Mouse (Mus musculus): ENCODE measurements around the gene Lgals3bp. TPM values are rescaled to one million over a fixed set of nuclear protein-coding genes. Genes with fewer than 3 reads are reported as not detected.

Gene Lgals3bp
- polyA plus RNA-seq, 1 experiment from 2014 or later = 44.3 TPM

DNA sequence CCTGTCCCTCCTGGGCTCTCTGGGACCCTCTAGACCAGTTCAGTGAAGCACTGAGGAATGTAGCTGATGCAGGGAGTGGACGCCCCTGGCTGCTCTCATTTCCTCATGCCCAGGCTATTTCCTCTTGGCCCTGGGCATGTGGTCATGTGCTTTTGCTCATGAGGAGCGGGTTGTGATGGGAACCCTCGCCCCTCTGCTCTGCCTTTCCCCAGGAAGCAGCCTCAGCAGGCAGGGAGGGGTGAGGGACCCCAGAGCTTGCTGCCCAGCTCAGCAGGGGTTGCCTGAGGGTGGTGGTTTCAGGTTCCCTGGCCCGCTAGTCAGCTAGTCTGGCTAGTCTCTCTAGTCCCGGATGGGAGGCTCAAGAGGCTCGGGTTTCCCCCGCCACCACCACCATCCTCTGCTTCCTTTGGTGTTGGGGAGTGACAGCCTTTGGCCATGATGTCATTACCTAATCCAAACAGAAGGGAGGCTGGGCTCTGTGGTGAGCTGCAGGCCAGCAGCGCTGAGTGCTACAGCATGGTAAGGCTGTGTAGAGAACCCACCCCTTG is 38.8 kb downstream of the Lgals3bp start:
- 3% methylated on average over 8 of the region's 8 CpGs for WGBS
- TF ChIP-seq CTCF (IDR thresholded peaks at IDR 0.05) (0 out of 2 replicates have a peak, but pooled peaks have one; percentile 8), EP300 (IDR thresholded peaks at IDR 0.05) (peak; percentile 9; the same call in 1 of the 2 replicates)
- Histone ChIP-seq H3K36me3 (ENCODE audit: insufficient read depth, low read length) (no peaks in the 10 kb centered on the region), H3K9me3 (ENCODE audit: low read length) (no peaks in the 10 kb centered on the region), H3K27ac (ENCODE audit: low read length) (peak overlapping the region; percentile 88), H3K4me1 (ENCODE audit: insufficient read depth, low read depth, low read length) (peaks cover 28% of the 10 kb centered on the region; the same call in 1 of the 2 replicates), H3K9ac (replicated peaks; ENCODE audit: low read depth) (no peak overlapping the region), H3K27me3 (replicated peaks; ENCODE audit: insufficient read depth, low read length) (no peaks in the 10 kb centered on the region), H3K4me3 (ENCODE audit: low read depth, low read length) (no peak overlapping the region), H3K4me2 (replicated peaks; ENCODE audit: low read depth, low read length) (peak overlapping the region; percentile 27; the same call in 1 of the 2 replicates)
- DNase-seq (ENCODE audit: low spot score) (peak; percentile 88), ATAC-seq (peak; percentile 77)

- H3K27ac ChIP-seq (ENCODE audit: low read length) = peak overlapping the region; percentile 88
- peaks cover 28% of the 10 kb centered on the region; the same call in 1 of the 2 replicates for H3K4me1 ChIP-seq (ENCODE audit: insufficient read depth, low read depth, low read length)
- no peak overlapping the region for H3K4me3 ChIP-seq (ENCODE audit: low read depth, low read length)
- ATAC-seq (peak; percentile 20), DNase-seq (ENCODE audit: low spot score) (peak; percentile 59)
- WGBS = 33% methylated on average over 1 of the region's 1 CpGs
- H3K9ac ChIP-seq (replicated peaks; ENCODE audit: low read depth) = no peak overlapping the region
- H3K36me3 ChIP-seq (ENCODE audit: insufficient read depth, low read length) = no peaks in the 10 kb centered on the region
- peak overlapping the region; percentile 27; the same call in 1 of the 2 replicates for H3K4me2 ChIP-seq (replicated peaks; ENCODE audit: low read depth, low read length)
- H3K27me3 ChIP-seq (replicated peaks; ENCODE audit: insufficient read depth, low read length) = no peaks in the 10 kb centered on the region
- TF ChIP-seq CTCF (IDR thresholded peaks at IDR 0.05) (no peak), EP300 (IDR thresholded peaks at IDR 0.05) (no peak)
- no peaks in the 10 kb centered on the region for H3K9me3 ChIP-seq (ENCODE audit: low read length)
These were observed 39.4 kb downstream of the Lgals3bp start for GRCm38 (mm10) chr11:118362501-118362900.

DNA sequence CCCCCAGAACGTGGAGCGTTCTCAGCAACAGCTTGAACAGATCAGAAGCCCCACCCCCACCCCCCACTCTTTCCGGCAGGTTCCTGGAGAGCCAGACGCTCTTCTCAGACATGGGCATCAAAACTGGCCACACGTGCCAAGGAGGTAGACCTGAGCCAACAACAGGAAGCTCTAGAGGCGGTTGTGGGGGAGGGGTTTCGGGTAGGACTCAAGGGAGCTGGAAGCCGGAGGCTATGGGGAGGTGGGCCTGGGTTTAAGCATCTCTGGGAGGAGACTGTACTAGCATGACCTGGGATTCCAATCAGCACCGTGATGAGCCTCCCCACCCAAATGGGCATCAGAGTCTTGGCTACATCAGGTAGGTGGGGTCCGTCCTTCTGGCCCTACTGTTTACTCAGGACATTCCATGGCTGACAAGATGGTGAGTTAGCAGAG is 41.0 kb downstream of the Lgals3bp start:
- H3K9ac ChIP-seq (replicated peaks; ENCODE audit: low read depth) = no peak overlapping the region
- H3K36me3 ChIP-seq (ENCODE audit: insufficient read depth, low read length) = no peaks in the 10 kb centered on the region
- peak overlapping the region; percentile 75 for H3K27ac ChIP-seq (ENCODE audit: low read length)
- peak; percentile 57 for ATAC-seq
- H3K9me3 ChIP-seq (ENCODE audit: low read length) = no peaks in the 10 kb centered on the region
- H3K4me3 ChIP-seq (ENCODE audit: low read depth, low read length) = no peak overlapping the region
- peaks cover 29% of the 10 kb centered on the region; the same call in 1 of the 2 replicates for H3K4me1 ChIP-seq (ENCODE audit: insufficient read depth, low read depth, low read length)
- DNase-seq (ENCODE audit: low spot score) = peak; percentile 78
- H3K4me2 ChIP-seq (replicated peaks; ENCODE audit: low read depth, low read length) = no peak overlapping the region
- TF ChIP-seq EP300 (IDR thresholded peaks at IDR 0.05) (peak; percentile 66), CTCF (IDR thresholded peaks at IDR 0.05) (no peak)
- 18% methylated on average over 10 of the region's 10 CpGs for WGBS
- no peaks in the 10 kb centered on the region for H3K27me3 ChIP-seq (replicated peaks; ENCODE audit: insufficient read depth, low read length)

- Histone ChIP-seq H3K36me3 (ENCODE audit: insufficient read depth, low read length) (no peaks in the 10 kb centered on the region), H3K4me1 (ENCODE audit: insufficient read depth, low read depth, low read length) (peaks cover 33% of the 10 kb centered on the region; the same call in 1 of the 2 replicates), H3K9ac (replicated peaks; ENCODE audit: low read depth) (no peak overlapping the region), H3K9me3 (ENCODE audit: low read length) (no peaks in the 10 kb centered on the region), H3K27ac (ENCODE audit: low read length) (peak overlapping the region; percentile 75), H3K27me3 (replicated peaks; ENCODE audit: insufficient read depth, low read length) (no peaks in the 10 kb centered on the region), H3K4me2 (replicated peaks; ENCODE audit: low read depth, low read length) (no peak overlapping the region), H3K4me3 (ENCODE audit: low read depth, low read length) (no peak overlapping the region)
- ATAC-seq = peak; percentile 49
- TF ChIP-seq CTCF (IDR thresholded peaks at IDR 0.05) (no peak), EP300 (IDR thresholded peaks at IDR 0.05) (peak; percentile 10; the same call in 1 of the 2 replicates)
- WGBS = 32% methylated on average over 7 of the region's 7 CpGs
- DNase-seq (ENCODE audit: low spot score) = peak; percentile 71
These were observed 41.4 kb downstream of the Lgals3bp start for GRCm38 (mm10) chr11:118360491-118360890.

- Histone ChIP-seq H3K27ac (ENCODE audit: low read length) (peak within 1 kb of the TSS; percentile 90), H3K9me3 (ENCODE audit: low read length) (no peaks in the 10 kb centered on the region), H3K4me3 (ENCODE audit: low read depth, low read length) (peak within 1 kb of the TSS; percentile 84), H3K4me1 (ENCODE audit: insufficient read depth, low read depth, low read length) (peaks cover 18% of the 10 kb centered on the region), H3K27me3 (replicated peaks; ENCODE audit: insufficient read depth, low read length) (no peaks in the 10 kb centered on the region), H3K36me3 (ENCODE audit: insufficient read depth, low read length) (no peaks in the 10 kb centered on the region), H3K9ac (replicated peaks; ENCODE audit: low read depth) (peak within 1 kb of the TSS; percentile 91), H3K4me2 (replicated peaks; ENCODE audit: low read depth, low read length) (peak within 1 kb of the TSS; percentile 93)
- 41% methylated on average over 6 of the region's 6 CpGs for WGBS
- TF ChIP-seq CTCF (IDR thresholded peaks at IDR 0.05) = no peak
- TF ChIP-seq EP300 (IDR thresholded peaks at IDR 0.05) = no peak
- no peak for ATAC-seq
- no peak for DNase-seq (ENCODE audit: low spot score)
These were observed 46.3 kb downstream of the Lgals3bp start, which contains the start of gene Timp2 for GRCm38 (mm10) chr11:118355640-118356039. Gene Timp2, minus strand, starts transcription at chr11:118355740.

DNA sequence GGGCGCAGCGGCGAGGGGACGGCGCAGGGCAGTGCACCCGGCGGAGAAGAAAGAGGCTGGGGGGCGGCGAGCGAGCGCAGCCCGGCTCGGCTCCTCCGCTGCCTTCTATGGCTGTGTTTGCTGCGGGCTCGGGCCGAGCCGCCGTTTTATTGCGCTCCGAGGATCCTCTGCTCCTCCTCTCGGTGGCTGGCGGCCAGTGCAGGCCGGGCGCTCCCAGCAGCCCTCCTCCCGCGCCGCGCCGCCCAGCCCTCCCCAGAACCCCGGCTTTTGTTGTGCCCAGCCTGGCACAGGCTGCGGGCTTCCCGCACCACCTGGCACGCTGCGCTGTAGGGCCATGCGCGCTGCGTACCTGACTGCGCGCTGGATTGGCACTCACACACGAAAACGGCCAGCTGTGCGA is 46.7 kb downstream of the Lgals3bp start:
- Histone ChIP-seq H3K27ac (ENCODE audit: low read length) (peak overlapping the region; percentile 90), H3K27me3 (replicated peaks; ENCODE audit: insufficient read depth, low read length) (no peaks in the 10 kb centered on the region), H3K9ac (replicated peaks; ENCODE audit: low read depth) (peak overlapping the region; percentile 91), H3K36me3 (ENCODE audit: insufficient read depth, low read length) (no peaks in the 10 kb centered on the region), H3K9me3 (ENCODE audit: low read length) (no peaks in the 10 kb centered on the region), H3K4me3 (ENCODE audit: low read depth, low read length) (peak overlapping the region; percentile 84), H3K4me2 (replicated peaks; ENCODE audit: low read depth, low read length) (peak overlapping the region; percentile 93), H3K4me1 (ENCODE audit: insufficient read depth, low read depth, low read length) (peaks cover 14% of the 10 kb centered on the region)
- WGBS = 0% methylated on average over 38 of the region's 43 CpGs
- ATAC-seq (peak; percentile 95), DNase-seq (ENCODE audit: low spot score) (peak; percentile 94)
- TF ChIP-seq EP300 (IDR thresholded peaks at IDR 0.05) = no peak
- peak; percentile 81 for TF ChIP-seq CTCF (IDR thresholded peaks at IDR 0.05)

Measured in lung, postnatal 0 days (tissue).